Mouse (Mus musculus): ENCODE results near the gene Kcnf1.

Gene Kcnf1

DNA sequence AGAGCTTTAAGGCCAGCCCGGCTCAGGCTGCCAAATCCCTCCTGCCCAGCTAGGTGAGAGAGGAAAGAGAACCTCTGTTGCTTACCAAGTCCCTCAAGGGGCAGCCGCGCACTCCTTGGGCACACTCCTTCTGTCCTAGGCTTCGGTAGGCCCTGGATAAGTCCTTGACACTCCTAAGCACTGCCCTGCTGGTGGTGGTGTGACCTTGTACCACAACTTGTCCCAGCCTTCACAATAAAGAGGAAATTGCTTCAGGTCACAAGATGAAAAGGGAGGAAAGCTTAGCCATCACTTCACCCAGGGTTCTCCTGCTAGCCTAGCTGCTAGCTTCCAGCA, at the start of gene Kcnf1:
Gene Kcnf1 (minus strand): TSS at position 132 of the 336 bp plus-strand sequence.
- DNase-seq, result no peak

DNA sequence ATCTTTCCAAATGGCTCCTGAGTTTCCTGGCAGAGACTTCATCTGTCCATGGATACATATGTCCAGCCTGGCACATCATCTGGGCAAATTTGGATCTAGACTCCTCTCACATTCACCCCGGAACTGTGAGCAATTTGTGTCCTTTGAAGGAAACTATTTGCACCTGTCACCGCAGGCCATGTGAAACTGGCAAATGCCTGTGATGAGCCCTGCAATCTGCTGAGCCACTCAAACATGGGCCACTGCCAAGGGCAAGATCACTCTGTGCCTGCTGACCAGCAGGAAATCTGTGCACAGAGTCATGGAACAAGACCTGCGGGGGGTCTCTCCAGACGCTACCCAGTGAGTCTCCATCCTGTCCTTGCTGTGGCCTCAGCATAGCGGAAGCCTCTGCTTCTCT, 48.3 kb upstream of the Kcnf1 start:
- DNase-seq, result no peak

DNA sequence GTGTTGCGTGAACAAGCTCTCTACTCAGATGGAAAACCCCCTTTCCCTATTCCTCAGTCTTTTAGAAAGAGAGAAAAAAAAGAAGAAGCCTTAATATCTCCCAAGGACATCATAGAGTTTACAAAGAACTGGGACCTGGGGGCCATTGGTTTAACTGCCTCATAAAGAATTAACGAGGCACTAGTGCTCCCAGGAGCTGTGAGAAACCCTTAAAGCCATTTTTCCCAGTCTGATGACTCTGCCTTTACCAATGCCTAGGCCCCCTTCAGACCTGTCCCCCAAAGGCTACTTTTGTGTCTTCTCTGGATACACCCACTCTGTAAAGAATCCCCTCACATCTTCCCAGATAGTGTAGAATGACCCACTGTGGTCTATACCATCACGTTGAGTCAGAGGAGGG, 46.4 kb upstream of the Kcnf1 start:
- no peak for DNase-seq

DNA sequence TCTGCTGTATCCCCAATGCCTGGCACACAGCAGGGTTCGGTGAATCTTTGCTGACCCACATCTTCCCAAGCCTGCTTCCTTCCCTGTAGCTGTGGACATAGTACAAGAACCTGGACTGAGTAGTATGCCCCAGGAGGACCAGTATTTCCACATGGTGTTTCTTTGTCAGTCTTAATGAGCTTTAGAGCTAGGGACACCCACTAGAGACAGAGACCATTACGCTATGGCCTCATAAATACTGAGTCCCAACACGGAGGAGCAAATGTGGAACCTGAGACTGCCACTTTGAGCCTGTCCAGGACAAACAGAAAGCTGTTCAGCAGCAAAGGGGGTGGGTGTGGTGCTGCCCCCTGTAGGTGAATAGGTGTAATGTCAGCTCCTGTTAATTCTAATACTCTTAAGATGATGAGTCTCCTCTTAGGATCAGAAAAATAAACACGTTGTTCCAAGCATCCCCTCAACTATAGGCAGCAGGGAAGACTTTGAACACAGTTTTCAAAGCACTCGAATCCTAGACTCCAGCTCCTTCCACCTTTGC, 45.3 kb upstream of the Kcnf1 start:
- no peak for DNase-seq

DNA sequence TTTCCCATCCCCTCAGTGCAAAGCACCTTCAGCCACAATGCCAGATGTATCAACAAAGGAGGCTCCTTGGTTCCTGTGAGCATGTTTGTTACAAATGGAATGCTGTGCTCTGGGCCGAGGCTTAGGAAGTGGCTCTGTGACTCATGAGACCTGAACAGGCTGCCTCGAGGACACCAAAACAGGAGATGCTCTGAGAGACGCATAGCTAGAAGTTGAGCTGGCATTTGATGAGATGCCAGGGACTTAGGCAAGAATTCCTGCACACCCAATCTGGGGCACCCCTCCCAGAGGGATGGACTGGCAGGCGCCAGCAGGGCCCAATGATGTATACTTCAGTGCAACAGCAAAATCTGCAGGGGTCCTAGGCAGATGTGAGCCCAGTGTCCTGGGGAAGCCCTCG, 43.9 kb upstream of the Kcnf1 start:
- DNase-seq, result no peak

DNA sequence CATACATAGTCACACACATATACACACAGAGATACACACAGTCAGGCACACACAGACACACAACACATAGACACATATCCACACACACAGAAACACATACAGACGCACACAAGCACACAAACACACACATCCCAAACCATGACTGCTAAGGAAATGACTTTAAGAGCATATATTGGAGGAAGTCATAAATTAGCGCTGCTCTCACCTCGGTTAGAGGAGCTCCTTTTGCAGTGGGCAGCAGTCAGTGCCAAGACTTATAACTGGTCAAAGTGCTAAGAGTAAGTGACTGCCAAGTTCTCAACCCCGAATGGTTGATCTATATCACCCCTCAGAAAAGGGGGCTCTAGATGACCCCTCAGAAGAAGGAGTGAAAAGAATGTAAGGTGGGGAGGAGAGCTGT, 42.4 kb upstream of the Kcnf1 start:
- DNase-seq, result no peak

DNA sequence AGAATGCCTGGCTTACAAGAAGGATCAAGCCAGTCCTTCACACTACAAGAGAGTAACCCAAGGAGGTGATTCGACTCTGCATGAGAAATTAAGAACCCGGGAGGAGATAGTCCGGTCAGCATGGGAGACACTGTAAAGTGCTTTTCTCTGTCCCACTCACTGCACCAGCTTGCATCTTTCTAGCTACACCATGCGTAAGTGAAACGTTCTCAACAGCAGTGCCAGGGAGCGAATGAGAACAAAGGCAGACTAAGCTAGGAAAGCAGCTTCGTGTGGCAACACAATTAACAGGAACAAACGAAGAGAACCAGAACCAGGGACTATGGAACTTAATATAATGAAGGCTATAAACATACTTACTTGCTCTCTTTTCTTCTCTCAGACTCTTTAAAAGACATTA, 41.7 kb upstream of the Kcnf1 start:
- DNase-seq, result no peak

DNA sequence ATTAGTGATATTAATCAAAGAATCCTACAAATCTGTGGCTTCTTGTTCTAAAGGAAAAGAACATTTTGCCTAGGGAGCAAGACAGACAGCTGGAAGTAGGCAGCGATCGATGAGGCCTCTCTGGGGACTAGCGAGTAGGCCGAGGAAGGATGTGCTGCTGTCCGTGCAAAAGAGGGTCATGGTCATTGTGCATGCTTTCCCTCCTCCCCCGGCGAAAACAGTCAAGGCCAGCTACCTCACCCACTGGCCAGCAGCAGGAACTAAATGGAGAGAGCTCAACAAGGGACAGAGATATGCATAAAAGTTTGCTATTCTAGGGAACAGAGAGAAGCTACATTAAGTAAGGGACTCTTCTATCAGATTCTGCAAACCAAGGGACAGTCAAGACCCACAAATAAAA, 39.1 kb upstream of the Kcnf1 start:
- DNase-seq, result no peak

DNA sequence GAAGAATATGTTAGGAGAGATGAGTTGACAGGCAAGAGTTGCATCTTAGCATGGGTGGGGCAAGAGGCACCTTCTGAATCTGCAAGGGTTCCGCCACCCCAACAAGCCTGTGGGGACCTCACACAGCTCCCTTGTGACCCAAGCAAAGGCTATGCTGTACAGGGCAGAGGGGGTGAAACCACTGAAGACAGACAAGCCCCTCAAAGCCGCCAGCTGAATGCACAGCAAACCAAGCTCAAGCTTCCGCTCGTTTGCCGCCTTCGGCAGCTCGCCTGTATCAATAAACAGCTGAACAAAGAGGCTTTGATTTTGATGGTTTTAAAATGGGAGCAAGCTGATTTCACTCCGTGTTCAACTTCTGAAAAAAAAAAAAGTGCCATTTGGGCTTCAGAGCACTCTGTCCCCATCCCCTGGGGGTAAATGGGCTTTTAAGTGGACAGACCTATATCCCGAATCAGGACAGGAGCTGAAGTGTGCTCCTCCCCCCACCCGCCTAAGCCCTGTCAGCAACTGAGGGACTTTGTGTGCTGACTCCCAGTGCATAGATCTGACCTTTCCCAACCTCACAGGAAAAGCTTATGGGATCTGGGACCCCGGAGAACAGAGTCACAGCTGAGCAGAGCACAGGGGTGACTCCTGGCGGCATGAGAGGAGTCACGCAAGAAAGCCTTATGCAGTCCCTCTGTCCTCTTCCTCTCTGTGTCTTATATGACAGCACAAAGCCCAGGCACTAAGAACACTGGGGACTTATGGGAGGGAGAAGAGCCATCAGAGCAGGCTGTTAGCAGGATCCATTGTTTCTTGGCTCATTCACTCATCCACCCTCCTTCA, 26.0 kb upstream of the Kcnf1 start:
- DNase-seq, result no peak

DNA sequence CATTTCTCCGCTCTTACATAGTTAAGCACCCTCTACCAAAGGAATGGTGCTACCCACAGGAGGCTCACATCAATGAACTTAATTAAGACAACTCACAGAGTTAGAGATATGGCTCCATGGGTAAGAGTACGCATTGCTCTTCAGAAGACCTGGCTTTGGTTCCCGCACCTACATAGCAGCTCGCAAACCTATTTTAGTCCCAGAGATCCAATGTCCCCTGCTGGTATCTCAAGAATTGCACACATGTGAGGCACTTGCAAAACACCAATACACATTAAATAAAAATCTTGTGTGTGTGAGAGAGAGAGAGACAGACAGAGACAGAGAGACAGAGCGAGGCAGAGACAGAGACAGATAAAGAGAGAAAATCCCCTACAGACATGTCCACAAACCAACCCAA, 21.9 kb upstream of the Kcnf1 start:
- no peak for DNase-seq

DNA sequence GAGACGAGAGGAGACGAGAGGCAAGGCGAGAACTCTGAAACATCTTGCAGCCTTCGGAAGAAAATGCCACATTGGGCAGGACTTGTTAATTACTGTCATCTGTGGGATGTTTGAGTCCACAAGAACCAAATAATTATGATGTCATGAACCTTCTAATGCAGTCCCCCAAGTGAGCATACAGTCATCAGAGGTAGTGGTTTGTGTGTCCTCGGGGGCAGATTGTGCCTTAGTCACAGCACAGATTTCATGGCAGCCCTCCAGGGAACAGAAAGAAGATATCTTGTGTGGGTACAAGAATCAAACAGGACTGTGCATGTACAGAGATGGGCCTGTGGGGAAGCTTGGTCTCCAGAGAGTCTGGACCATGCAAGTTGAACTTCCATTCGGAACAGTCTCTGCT, 17.5 kb upstream of the Kcnf1 start:
- DNase-seq, result no peak

DNA sequence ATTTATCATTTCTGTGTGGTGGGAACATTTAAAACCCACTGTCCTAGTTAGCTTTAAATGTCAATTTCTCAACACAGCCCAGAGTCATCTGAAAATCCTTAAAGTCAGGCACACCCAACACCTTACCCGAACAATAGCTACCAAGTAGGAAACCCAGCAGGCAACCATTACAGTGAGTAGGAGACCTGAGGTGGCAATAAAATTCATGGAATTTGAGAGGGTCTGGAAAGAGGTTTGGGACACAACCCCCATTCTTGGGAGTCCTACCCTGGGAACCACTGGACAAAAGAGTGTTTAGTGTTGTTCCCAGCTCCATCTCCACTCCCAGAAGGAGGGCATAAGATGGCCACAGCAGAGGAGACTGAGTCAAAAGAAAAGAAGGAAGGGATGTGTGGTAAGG, 16.6 kb upstream of the Kcnf1 start:
- no peak for DNase-seq

DNA sequence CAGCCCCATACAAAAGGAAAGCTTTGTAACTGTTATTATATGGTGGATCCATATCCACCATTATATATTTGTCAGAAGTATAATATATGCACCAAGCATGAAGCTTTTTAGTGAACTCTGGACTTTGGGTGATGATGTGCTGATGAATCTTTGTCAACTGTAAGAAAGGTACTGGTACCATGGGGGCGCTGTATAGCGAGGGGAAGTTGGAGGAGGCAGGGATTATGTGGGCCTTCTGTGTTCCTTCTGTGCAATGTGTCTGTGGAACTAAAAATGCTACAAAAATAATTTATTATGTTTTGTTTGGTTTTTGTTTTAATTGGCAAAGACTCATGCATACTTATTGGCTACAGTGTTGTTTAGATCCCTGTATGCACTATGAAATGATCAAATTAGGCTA, 16.2 kb upstream of the Kcnf1 start:
- no peak for DNase-seq

DNA sequence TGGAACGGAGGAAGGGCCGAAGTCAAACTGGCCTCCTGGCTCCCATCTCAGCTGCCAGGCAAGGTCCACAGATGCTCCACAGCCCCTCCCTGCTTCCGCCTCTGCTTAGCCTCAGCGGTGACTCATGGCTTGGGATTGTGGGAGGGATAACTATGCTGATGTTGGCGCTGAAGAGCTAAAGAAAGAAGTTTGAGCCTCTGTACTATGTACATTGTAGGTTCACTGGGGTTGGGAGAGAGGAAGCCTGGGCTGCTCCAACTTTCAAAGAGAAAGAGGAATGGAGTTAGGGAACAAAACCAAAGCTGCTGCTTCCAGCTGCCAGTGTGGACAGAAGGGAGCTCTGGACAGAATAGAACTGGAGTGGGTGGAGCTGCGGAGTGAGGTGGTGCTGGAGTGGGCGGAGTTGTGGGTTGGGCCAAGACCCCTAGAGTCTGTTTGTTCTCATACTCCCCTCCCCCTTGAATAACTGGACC, 7.7 kb upstream of the Kcnf1 start:
- DNase-seq, result no peak

DNA sequence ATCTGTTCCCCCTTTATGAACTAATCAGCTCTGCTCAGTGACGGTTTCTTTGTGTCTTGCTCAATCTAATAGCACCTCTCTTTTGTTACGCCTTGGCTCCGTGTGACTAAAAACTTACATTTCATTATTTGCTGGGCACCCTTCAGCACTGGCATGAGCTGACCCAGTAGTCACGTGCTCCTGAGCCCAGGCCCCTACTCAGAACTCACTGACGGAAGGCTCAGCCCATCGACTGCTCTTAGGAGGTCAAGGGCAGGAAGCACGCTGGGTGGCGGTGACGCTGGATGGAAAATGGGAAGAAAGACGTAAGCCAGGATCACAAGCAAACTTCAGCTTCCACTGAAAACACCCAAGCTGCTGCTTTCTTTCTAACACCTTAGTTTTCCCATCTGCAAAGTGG, 7.1 kb upstream of the Kcnf1 start:
- no peak for DNase-seq

DNA sequence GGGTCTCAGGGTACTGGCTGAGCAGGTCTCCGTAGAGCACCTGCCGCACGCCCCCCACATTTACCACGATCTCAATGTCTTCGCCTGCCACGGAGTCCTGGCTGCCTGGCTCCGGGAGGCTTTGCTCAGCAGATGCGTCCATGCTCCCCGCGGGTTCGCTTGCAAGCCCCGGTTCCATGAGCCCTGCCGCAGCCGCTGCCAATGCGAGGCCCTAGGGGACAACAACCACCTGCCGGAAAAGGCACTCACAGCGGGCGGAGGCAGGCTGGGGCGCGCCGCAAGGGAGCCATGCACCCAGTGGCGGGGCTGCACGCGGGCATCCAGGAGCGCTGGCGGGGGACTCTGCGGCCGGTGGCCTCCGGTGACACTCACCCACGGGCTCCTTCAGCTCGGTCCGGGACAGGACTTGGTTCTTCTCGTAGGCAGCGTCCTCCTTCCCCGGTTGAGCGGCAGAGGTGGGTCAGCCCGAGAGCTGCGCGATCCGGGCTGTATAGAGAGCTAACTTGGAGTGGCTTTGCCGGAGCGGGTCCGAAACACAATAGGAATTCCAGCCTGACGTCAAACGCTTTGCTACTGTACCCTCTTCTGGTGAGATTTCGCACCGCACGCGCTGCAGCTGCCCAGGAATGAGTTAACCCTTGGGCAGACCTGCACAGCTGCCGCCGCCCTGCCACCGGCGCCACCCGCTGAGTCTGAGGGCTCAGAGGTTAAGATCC, 489 bp downstream of the Kcnf1 start:
- peak; percentile 45 for DNase-seq

DNA sequence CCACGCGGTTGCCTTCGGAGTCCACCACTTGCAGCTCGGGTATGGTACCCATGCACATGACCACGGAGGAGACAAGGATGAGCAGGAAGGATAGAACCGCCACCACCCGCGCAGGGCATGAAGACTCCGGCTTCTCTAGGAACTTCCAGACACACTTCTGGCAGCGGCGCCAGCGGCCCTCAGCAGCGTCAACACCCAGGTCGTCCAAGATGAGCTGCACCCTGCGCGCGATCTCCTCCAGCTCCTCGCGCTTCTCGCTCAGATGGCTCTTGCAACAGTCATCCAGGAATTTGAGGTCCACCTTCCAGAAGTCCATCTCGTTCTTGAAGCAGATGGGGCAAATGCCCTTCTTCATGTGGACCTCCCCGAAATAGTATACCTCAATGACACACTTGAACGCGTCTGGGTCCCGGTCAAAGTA, 1.1 kb downstream of the Kcnf1 start:
- no peak for DNase-seq

DNA sequence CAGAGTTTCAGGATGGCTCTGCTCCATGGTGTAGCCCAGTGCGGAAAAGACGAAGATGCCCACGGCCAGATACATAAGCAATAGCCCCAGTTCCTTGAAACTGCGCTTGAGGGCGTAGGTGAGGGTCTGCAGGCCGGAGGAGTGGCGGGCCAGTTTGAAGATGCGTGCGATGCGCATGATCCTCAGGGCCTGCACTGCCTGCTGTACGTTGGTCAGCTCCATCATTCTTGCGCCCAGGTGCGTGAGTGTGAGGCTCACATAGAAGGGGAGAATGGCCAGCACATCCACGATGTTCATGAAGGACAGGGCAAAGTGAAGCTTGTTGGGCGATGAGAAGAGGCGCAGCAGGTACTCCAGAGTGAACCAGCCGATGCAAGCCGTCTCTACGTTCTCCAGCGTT, 1.6 kb downstream of the Kcnf1 start:
- no peak for DNase-seq

DNA sequence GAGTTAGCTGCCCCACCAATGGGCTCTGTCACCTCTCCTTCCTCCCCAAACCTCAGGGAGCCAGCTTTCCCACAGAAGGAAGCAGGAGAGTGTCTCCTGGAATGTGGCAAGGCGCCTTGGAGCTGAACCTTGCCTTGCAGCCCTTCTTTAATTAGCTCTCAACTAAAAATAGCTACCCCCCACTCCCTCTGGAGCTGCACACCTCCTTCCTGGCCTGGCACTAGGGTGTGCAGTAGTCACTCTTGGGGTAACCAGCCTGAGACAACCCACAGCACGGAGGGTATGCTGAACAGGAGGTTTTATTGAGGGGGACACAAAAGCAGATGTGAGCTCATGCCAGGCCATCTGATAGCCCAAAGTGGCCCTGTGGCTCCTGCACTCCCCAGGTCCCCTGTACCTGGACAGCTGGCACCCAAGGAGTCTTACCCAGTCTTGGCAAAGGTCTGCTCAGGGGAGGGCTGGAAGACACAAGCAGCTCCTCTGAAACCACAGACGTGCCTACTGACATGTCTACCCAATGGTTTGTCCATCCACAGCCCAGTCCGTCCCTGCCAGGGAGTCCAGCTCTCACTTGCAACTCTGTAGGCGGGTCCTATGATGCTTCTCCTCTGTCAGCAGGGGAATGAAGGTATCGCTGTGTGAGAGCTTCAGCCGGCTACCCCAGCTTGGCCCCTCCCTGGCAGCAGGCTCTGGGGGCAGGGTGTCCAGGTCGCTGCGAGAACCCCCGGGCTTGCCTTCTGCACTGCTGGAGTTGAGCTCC, 2.4 kb downstream of the Kcnf1 start:
- DNase-seq, result no peak

DNA sequence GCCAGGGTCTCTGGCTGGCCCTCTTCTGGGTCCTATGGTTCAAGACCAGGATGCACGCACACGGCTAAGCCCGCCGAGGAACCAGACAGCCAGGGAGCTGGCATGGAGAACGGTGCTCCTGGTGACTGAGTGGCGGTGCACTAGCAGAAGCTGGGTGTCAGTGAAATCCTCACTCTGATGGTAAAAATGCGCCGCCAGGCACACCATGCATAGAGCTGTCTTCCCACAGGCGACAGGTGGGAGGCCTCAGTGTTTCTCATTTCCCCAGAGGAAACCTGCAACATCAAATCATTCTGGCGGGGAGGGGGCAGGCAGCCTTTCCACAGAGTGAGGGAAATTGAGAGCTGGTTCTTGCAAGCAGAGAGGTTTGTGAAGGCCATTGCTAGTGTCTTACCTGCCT, 6.3 kb downstream of the Kcnf1 start:
- no peak for DNase-seq

DNA sequence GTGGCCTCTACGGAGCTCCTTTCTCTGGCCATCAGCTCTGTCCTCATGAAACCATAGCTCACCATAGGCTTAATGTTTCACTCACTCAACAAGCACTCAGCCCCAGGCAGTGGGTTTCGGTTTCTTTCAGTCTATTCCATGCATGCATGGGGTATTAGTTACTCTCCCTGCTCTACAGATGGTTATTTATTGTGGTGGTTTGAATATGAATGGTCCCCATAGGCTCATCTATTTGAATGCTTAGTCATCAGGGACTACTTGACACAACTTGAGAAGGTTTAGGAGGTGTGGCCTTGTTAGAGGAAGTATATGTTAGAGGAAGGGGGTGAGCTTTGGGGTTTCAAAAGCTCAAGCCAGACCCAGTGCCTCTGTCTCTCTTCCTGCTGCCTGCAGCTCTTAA, 10.6 kb downstream of the Kcnf1 start:
- DNase-seq, result no peak

DNA sequence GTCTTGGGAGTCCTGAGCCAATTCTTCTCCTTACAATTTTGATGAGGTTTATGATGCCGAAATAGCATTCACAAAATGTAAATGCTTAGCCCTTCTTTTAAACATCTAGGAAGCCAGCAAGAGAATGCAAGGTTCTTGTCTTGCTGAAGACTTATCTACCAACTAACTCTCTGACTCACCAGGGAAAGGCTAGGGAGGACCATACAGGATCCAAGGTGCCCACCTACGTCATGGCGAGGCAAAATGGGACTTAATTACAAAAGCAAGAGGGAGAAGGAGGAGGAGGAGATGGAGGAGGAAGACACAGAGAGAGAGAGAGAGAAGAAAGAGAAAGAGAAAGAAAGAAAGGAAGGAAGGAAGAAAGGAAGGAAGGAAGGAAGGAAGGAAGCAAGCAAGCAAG, 12.7 kb downstream of the Kcnf1 start:
- DNase-seq, result no peak

DNA sequence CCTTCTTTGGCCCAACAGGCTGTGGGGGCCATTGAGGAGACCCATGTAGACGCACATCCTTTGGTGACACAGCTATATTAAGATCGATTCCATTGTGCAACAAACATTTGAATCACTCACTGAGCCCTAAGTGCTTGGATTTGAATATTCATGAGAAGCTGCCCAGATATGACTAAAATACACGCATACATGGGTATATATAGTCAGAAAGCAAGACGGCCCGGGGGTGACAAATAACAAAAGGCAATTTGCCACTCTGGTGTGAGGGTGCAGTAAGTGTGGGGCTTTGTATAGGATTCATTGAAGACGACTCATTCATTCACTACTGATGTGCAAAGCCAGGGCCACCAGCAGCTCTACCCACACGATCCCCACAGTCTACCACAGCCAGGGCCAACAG, 17.1 kb downstream of the Kcnf1 start:
- DNase-seq, result peak; percentile 63

DNA sequence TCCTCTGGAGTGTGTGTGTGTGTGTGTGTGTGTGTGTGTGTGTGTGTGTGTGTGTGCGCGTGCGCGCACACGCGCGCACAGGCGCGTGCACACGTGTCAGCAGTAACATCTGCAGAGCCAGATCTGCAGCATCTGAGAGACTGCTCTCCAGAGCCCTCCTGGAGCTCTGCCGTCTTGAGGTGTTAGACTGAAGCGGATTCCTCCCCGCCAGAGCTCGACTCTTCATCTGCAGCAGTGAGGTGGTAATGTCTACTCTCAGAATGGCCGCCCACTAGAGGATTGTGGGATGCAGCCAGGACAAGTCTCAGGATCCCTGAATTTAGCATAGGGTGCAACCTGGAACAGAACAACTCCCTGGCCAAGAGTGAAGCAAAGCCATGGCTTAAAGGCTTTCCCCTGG, 19.1 kb downstream of the Kcnf1 start:
- DNase-seq, result no peak

All from layer of hippocampus, adult 9-11 months (tissue).